Mouse (Mus musculus): ENCODE data around the gene Olfr90.
"Not testable (repeated sequence)": the region's sequence is repeated elsewhere in the genome, so short reads cannot be mapped to it uniquely, and the experiment has no call there.

The Olfr90 gene

GRCm38 (mm10) chr17:37088399-37088798 lies at the start of gene Olfr90:
TSS of gene Olfr90 (minus strand) at chr17:37088499.
- no peak for DNase-seq (ENCODE audit: low spot score)

- DNase-seq (ENCODE audit: low spot score) = not testable (repeated sequence)
Measured at GRCm38 (mm10) chr17:37131366-37131765, 43.1 kb upstream of the Olfr90 start.

- no peak for DNase-seq (ENCODE audit: low spot score)
Measured at GRCm38 (mm10) chr17:37119988-37120387, 31.7 kb upstream of the Olfr90 start, which contains the start of gene Olfr92. TSS of gene Olfr92 (minus strand) at chr17:37120088.

GRCm38 (mm10) chr17:37098178-37098577 lies 9.9 kb upstream of the Olfr90 start, which contains the start of gene Olfr91:
TSS of gene Olfr91 (minus strand) at chr17:37098278.
- no peak for DNase-seq (ENCODE audit: low spot score)

- DNase-seq (ENCODE audit: low spot score) = no peak
Measured at GRCm38 (mm10) chr17:37093289-37093688, 5.0 kb upstream of the Olfr90 start.

- DNase-seq (ENCODE audit: low spot score) = no peak
Measured at GRCm38 (mm10) chr17:37092198-37092597, 3.9 kb upstream of the Olfr90 start.

GRCm38 (mm10) chr17:37085545-37085944 lies 2.8 kb downstream of the Olfr90 start:
- DNase-seq (ENCODE audit: low spot score) = no peak

GRCm38 (mm10) chr17:37084632-37085031 lies 3.7 kb downstream of the Olfr90 start:
- DNase-seq (ENCODE audit: low spot score) = no peak

GRCm38 (mm10) chr17:37083327-37083726 lies 5.0 kb downstream of the Olfr90 start:
- DNase-seq (ENCODE audit: low spot score) = no peak

GRCm38 (mm10) chr17:37081659-37082058 lies 6.6 kb downstream of the Olfr90 start:
- DNase-seq (ENCODE audit: low spot score) = no peak

GRCm38 (mm10) chr17:37080119-37080518 lies 8.2 kb downstream of the Olfr90 start:
- DNase-seq (ENCODE audit: low spot score) = no peak

GRCm38 (mm10) chr17:37078990-37079389 lies 9.3 kb downstream of the Olfr90 start:
- no peak for DNase-seq (ENCODE audit: low spot score)

- DNase-seq (ENCODE audit: low spot score) = no peak
Measured at GRCm38 (mm10) chr17:37078193-37078592, 10.1 kb downstream of the Olfr90 start.

- DNase-seq (ENCODE audit: low spot score) = no peak
Measured at GRCm38 (mm10) chr17:37075766-37076165, 12.5 kb downstream of the Olfr90 start.

- DNase-seq (ENCODE audit: low spot score) = no peak
Measured at GRCm38 (mm10) chr17:37075181-37075580, 13.1 kb downstream of the Olfr90 start.

- no peak for DNase-seq (ENCODE audit: low spot score)
Measured at GRCm38 (mm10) chr17:37072730-37073276, 15.5 kb downstream of the Olfr90 start.

- DNase-seq (ENCODE audit: low spot score) = no peak
Measured at GRCm38 (mm10) chr17:37072080-37072729, 16.1 kb downstream of the Olfr90 start.

GRCm38 (mm10) chr17:37070121-37070520 lies 18.2 kb downstream of the Olfr90 start:
- DNase-seq (ENCODE audit: low spot score) = no peak

GRCm38 (mm10) chr17:37067861-37068260 lies 20.4 kb downstream of the Olfr90 start:
- DNase-seq (ENCODE audit: low spot score) = no peak

GRCm38 (mm10) chr17:37065993-37066392 lies 22.3 kb downstream of the Olfr90 start:
- no peak for DNase-seq (ENCODE audit: low spot score)

- DNase-seq (ENCODE audit: low spot score) = no peak
Measured at GRCm38 (mm10) chr17:37063686-37064495, 24.4 kb downstream of the Olfr90 start.

- no peak for DNase-seq (ENCODE audit: low spot score)
Measured at GRCm38 (mm10) chr17:37063063-37063462, 25.2 kb downstream of the Olfr90 start.

- DNase-seq (ENCODE audit: low spot score) = no peak
Measured at GRCm38 (mm10) chr17:37062101-37062641, 26.1 kb downstream of the Olfr90 start.
